Mouse (Mus musculus) liver, embryonic 14.5 days (tissue): Measurements from ENCODE around the gene Fdps.

Experiments used
- CTCF ChIP-seq: IDR thresholded peaks from 2 replicates; pipeline ENCODE4 v1.5.1; 2016; ENCODE audit warnings: antibody characterized with exemption, low read depth, control low read depth
- EP300 ChIP-seq: IDR thresholded peaks from 2 replicates; pipeline ENCODE4 v1.6.1; 2016; ENCODE audit warnings: antibody characterized with exemption, low read depth

- TF ChIP-seq CTCF (no peak), EP300 (no peak)
These were observed 34.5 kb downstream of the Fdps start for GRCm38 (mm10) chr3:89067265-89067664.
